Mouse (Mus musculus): ENCODE measurements around the gene Cela2a.

GRCm38 (mm10) chr4:141833911-141834310 lies 8.0 kb upstream of the Cela2a start:
- TF ChIP-seq CTCF (IDR thresholded peaks at IDR 0.05; ENCODE audit: borderline replicate concordance, insufficient read depth, low read depth, low read length) (no peak), POLR2A (IDR thresholded peaks at IDR 0.05; ENCODE audit: borderline replicate concordance, insufficient read depth, low read length) (no peak)

All from cerebellum, adult 2 months (tissue).